Mouse (Mus musculus) intestine, embryonic 15.5 days (tissue): ENCODE measurements around the gene Plg. TPM values are rescaled to one million over a fixed set of nuclear protein-coding genes. Genes with fewer than 3 reads are reported as not detected.

Experiments used
- ATAC-seq: fragments of 200-750 bp; cut with Nextera tagmentation; 2 replicates; pipeline ENCODE4 v1.8.0; 2017; ENCODE audit warnings: moderate TSS enrichment, moderate library complexity
- H3K27ac ChIP-seq: fragments of 300-500 bp; sonication (generic); 2 replicates; pipeline ENCODE4 v1.5.1; 2015; ENCODE audit warnings: mild to moderate bottlenecking, inconsistent platforms
- H3K27me3 ChIP-seq: fragments of 300-500 bp; sonication (generic); replicated peaks from 2 replicates; pipeline ENCODE4 v1.6.1; 2015; ENCODE audit warnings: inconsistent platforms
- H3K36me3 ChIP-seq: fragments of 300-500 bp; sonication (generic); 2 replicates; pipeline ENCODE4 v1.6.1; 2015; ENCODE audit warnings: inconsistent platforms
- H3K4me1 ChIP-seq: fragments of 300-500 bp; sonication (generic); replicated peaks from 2 replicates; pipeline ENCODE4 v1.6.1; 2015; ENCODE audit warnings: inconsistent platforms
- H3K4me2 ChIP-seq: fragments of 300-500 bp; sonication (generic); replicated peaks from 2 replicates; pipeline ENCODE4 v1.6.1; 2015; ENCODE audit warnings: mild to moderate bottlenecking, inconsistent platforms
- H3K4me3 ChIP-seq: fragments of 300-500 bp; sonication (generic); replicated peaks from 2 replicates; pipeline ENCODE4 v1.5.1; 2015; ENCODE audit warnings: inconsistent platforms
- H3K9ac ChIP-seq: fragments of 300-500 bp; sonication (generic); 2 replicates; pipeline ENCODE4 v1.6.1; 2015; ENCODE audit warnings: inconsistent platforms
- H3K9me3 ChIP-seq: fragments of 300-500 bp; sonication (generic); 2 replicates; pipeline ENCODE4 v1.6.1; 2016; ENCODE audit warnings: inconsistent platforms
- WGBS: fragments of 180-500 bp; shearing (Covaris S2); methylation state at CpG from one replicate; pipeline ENCODE4 v1.1.7; 2015; 5-methylcytosine and 5-hydroxymethylcytosine counted together
- polyA plus RNA-seq: library from polyadenylated mRNA; unstranded; fragments of >200 nt; fragmentation: Nextera tagmentation; extraction: Ambion mirVana; gene quantifications from 2 replicates; pipeline ENCODE4 v1.2.1, GENCODE M21; 2015

Gene Plg
- polyA plus RNA-seq, 1 experiment from 2014 or later = 3.7 TPM

- Histone ChIP-seq H3K4me3 (no peak overlapping the region), H3K36me3 (no peaks in the 10 kb centered on the region), H3K9ac (no peak overlapping the region), H3K4me1 (no peaks in the 10 kb centered on the region), H3K9me3 (no peaks in the 10 kb centered on the region), H3K27me3 (no peaks in the 10 kb centered on the region), H3K27ac (no peak overlapping the region), H3K4me2 (no peak overlapping the region)
- 94% methylated on average over 9 of the region's 9 CpGs for WGBS
- ATAC-seq = no peak
Observed at GRCm38 (mm10) chr17:12396163-12396677, 17.8 kb downstream of the Plg start.

- Histone ChIP-seq H3K36me3 (no peaks in the 10 kb centered on the region), H3K4me3 (no peak overlapping the region), H3K4me1 (no peaks in the 10 kb centered on the region), H3K9ac (no peak overlapping the region), H3K4me2 (no peak overlapping the region), H3K27me3 (no peaks in the 10 kb centered on the region), H3K27ac (no peak overlapping the region), H3K9me3 (no peaks in the 10 kb centered on the region; the same call in 1 of the 2 replicates)
- WGBS = 52% methylated on average over 7 of the region's 7 CpGs
- ATAC-seq = no peak
Observed at GRCm38 (mm10) chr17:12403420-12403819, 25.0 kb downstream of the Plg start.

- WGBS = 72% methylated on average over 11 of the region's 11 CpGs
- Histone ChIP-seq H3K27ac (no peak overlapping the region), H3K4me2 (no peak overlapping the region), H3K36me3 (no peaks in the 10 kb centered on the region), H3K27me3 (no peaks in the 10 kb centered on the region), H3K4me3 (no peak overlapping the region), H3K9ac (no peak overlapping the region), H3K9me3 (no peaks in the 10 kb centered on the region; the same call in 1 of the 2 replicates), H3K4me1 (no peaks in the 10 kb centered on the region; the same call in 1 of the 2 replicates)
- no peak for ATAC-seq
Observed at GRCm38 (mm10) chr17:12409346-12409944, 31.0 kb downstream of the Plg start.

- H3K36me3 ChIP-seq = no peaks in the 10 kb centered on the region
- ATAC-seq = no peak
- no peak overlapping the region for H3K9ac ChIP-seq
- H3K4me3 ChIP-seq = no peak overlapping the region
- H3K27ac ChIP-seq = no peak overlapping the region
- no peaks in the 10 kb centered on the region for H3K27me3 ChIP-seq
- 58% methylated on average over 10 of the region's 10 CpGs for WGBS
- H3K4me2 ChIP-seq = no peak overlapping the region
- peaks cover 7% of the 10 kb centered on the region; the same call in 1 of the 2 replicates for H3K4me1 ChIP-seq
- no peaks in the 10 kb centered on the region for H3K9me3 ChIP-seq
Observed at GRCm38 (mm10) chr17:12412181-12412890, 33.9 kb downstream of the Plg start.

GRCm38 (mm10) chr17:12412891-12413237 lies 34.5 kb downstream of the Plg start:
- no peak overlapping the region for H3K4me2 ChIP-seq
- no peak overlapping the region for H3K27ac ChIP-seq
- whole genome bisulfite sequencing = 61% methylated on average over 3 of the region's 3 CpGs
- no peak; the same call in 1 of the 2 replicates for ATAC-seq
- H3K9me3 ChIP-seq = no peaks in the 10 kb centered on the region
- peaks cover 7% of the 10 kb centered on the region; the same call in 1 of the 2 replicates for H3K4me1 ChIP-seq
- no peaks in the 10 kb centered on the region for H3K27me3 ChIP-seq
- H3K4me3 ChIP-seq = no peak overlapping the region
- H3K36me3 ChIP-seq = no peaks in the 10 kb centered on the region
- no peak overlapping the region for H3K9ac ChIP-seq

GRCm38 (mm10) chr17:12415031-12415735 lies 36.8 kb downstream of the Plg start:
- Histone ChIP-seq H3K4me3 (no peak overlapping the region), H3K27me3 (no peaks in the 10 kb centered on the region), H3K9ac (no peak overlapping the region), H3K4me1 (peaks cover 7% of the 10 kb centered on the region; the same call in 1 of the 2 replicates), H3K27ac (0 out of 2 replicates have a peak overlapping the region, but pooled peaks have one; percentile 40), H3K36me3 (no peaks in the 10 kb centered on the region), H3K9me3 (no peaks in the 10 kb centered on the region), H3K4me2 (no peak overlapping the region)
- 42% methylated on average over 15 of the region's 15 CpGs for WGBS
- peak; percentile 50; the same call in 1 of the 2 replicates for ATAC-seq

GRCm38 (mm10) chr17:12415741-12416140 lies 37.3 kb downstream of the Plg start:
- Histone ChIP-seq H3K9ac (no peak overlapping the region), H3K4me1 (peaks cover 8% of the 10 kb centered on the region; the same call in 1 of the 2 replicates), H3K27ac (0 out of 2 replicates have a peak overlapping the region, but pooled peaks have one; percentile 40), H3K27me3 (no peaks in the 10 kb centered on the region), H3K4me3 (no peak overlapping the region), H3K36me3 (no peaks in the 10 kb centered on the region), H3K4me2 (no peak overlapping the region), H3K9me3 (no peaks in the 10 kb centered on the region)
- 53% methylated on average over 5 of the region's 5 CpGs for WGBS
- ATAC-seq = peak; percentile 30; the same call in 1 of the 2 replicates

- H3K4me3 ChIP-seq = no peak overlapping the region
- peak; percentile 69 for ATAC-seq
- H3K36me3 ChIP-seq = no peaks in the 10 kb centered on the region
- no peaks in the 10 kb centered on the region for H3K9me3 ChIP-seq
- H3K27me3 ChIP-seq = no peaks in the 10 kb centered on the region
- H3K4me1 ChIP-seq = peaks cover 11% of the 10 kb centered on the region; the same call in 1 of the 2 replicates
- no peak overlapping the region for H3K4me2 ChIP-seq
- WGBS = 39% methylated on average over 6 of the region's 6 CpGs
- no peak overlapping the region for H3K9ac ChIP-seq
- no peak overlapping the region for H3K27ac ChIP-seq
Observed at GRCm38 (mm10) chr17:12416250-12416895, 38.0 kb downstream of the Plg start.

GRCm38 (mm10) chr17:12419491-12420079 lies 41.2 kb downstream of the Plg start:
- 57% methylated on average over 19 of the region's 19 CpGs for WGBS
- no peak overlapping the region for H3K4me2 ChIP-seq
- H3K36me3 ChIP-seq = no peaks in the 10 kb centered on the region
- no peaks in the 10 kb centered on the region for H3K27me3 ChIP-seq
- H3K9ac ChIP-seq = no peak overlapping the region
- peaks cover 11% of the 10 kb centered on the region; the same call in 1 of the 2 replicates for H3K4me1 ChIP-seq
- no peak for ATAC-seq
- no peak overlapping the region for H3K4me3 ChIP-seq
- H3K27ac ChIP-seq = no peak overlapping the region
- H3K9me3 ChIP-seq = no peaks in the 10 kb centered on the region

GRCm38 (mm10) chr17:12420886-12421574 lies 42.6 kb downstream of the Plg start:
- 61% methylated on average over 16 of the region's 16 CpGs for WGBS

GRCm38 (mm10) chr17:12422143-12422542 lies 43.7 kb downstream of the Plg start:
- H3K27ac ChIP-seq = no peak overlapping the region
- H3K36me3 ChIP-seq = no peaks in the 10 kb centered on the region
- H3K4me2 ChIP-seq = no peak overlapping the region
- peaks cover 4% of the 10 kb centered on the region; the same call in 1 of the 2 replicates for H3K4me1 ChIP-seq
- H3K27me3 ChIP-seq = no peaks in the 10 kb centered on the region
- no peak for ATAC-seq
- no peak overlapping the region for H3K9ac ChIP-seq
- H3K4me3 ChIP-seq = no peak overlapping the region
- 82% methylated on average over 1 of the region's 1 CpGs for WGBS
- H3K9me3 ChIP-seq = no peaks in the 10 kb centered on the region

More at GRCm38 (mm10) chr17:12420886-12421574, 42.6 kb downstream of the Plg start:
- no peak for ATAC-seq
- no peak overlapping the region for H3K9ac ChIP-seq
- no peak overlapping the region for H3K4me2 ChIP-seq
- H3K27ac ChIP-seq = no peak overlapping the region
- no peak overlapping the region for H3K4me3 ChIP-seq
- H3K36me3 ChIP-seq = no peaks in the 10 kb centered on the region
- H3K9me3 ChIP-seq = no peaks in the 10 kb centered on the region
- H3K4me1 ChIP-seq = peaks cover 4% of the 10 kb centered on the region; the same call in 1 of the 2 replicates
- no peaks in the 10 kb centered on the region for H3K27me3 ChIP-seq
